Mouse (Mus musculus) spleen, postnatal 0 days (tissue): ENCODE data around the gene Pars2. TPM values are rescaled to one million over a fixed set of nuclear protein-coding genes. Genes with fewer than 3 reads are reported as not detected.

Experiments used
- polyA plus RNA-seq: library from polyadenylated mRNA; unstranded; fragments of >200 nt; fragmentation: Nextera tagmentation; extraction: Ambion mirVana; gene quantifications from 2 replicates; pipeline ENCODE4 v1.2.1, GENCODE M21; 2015

Gene Pars2
- 4.8 and 5.5 TPM in 2 replicates for polyA plus RNA-seq

GRCm38 (mm10) chr4:106650833-106651527 is at the start of gene Pars2:
TSS of gene Pars2 (plus strand) at chr4:106651069.

GRCm38 (mm10) chr4:106617056-106617455 is 33.8 kb upstream of the Pars2 start, which contains the start of gene Lexm:
TSS of gene Lexm (minus strand) at chr4:106617241.

GRCm38 (mm10) chr4:106622030-106622493 is 28.8 kb upstream of the Pars2 start, which contains the start of gene Ttc22:
TSS of gene Ttc22 (plus strand) at chr4:106622432.

GRCm38 (mm10) chr4:106678442-106679118 is 27.7 kb downstream of the Pars2 start, which contains the start of gene Ttc4:
TSS of gene Ttc4 (minus strand) at chr4:106678944.

Other genes starting within 250 kb of the Pars2 start
- 1.7 and 2.0 TPM in 2 replicates for gene Pcsk9, start 186.7 kb upstream of the Pars2 start, polyA plus RNA-seq
- not detected in 2 replicates for gene Bsnd, start 158.8 kb upstream of the Pars2 start, polyA plus RNA-seq
- gene Dhcr24, start 90.0 kb upstream of the Pars2 start, polyA plus RNA-seq, result 1.8 and 2.2 TPM in 2 replicates
- not detected in 2 replicates for gene Lexm, start 33.8 kb upstream of the Pars2 start, polyA plus RNA-seq
- gene Ttc22, start 28.6 kb upstream of the Pars2 start, polyA plus RNA-seq, result 0.88 and 1.1 TPM in 2 replicates
- 33.7 and 35.8 TPM in 2 replicates for gene Ttc4, start 27.9 kb downstream of the Pars2 start, polyA plus RNA-seq
- gene Mroh7, start 79.9 kb downstream of the Pars2 start, polyA plus RNA-seq, result 0.28 and 0.51 TPM in 2 replicates
- 9.5 and 17.2 TPM in 2 replicates for gene Fam151a, start 82.8 kb downstream of the Pars2 start, polyA plus RNA-seq
- gene Acot11, start 153.9 kb downstream of the Pars2 start, polyA plus RNA-seq, result 3.3 and 3.4 TPM in 2 replicates